Mouse (Mus musculus) liver (tissue): ENCODE measurements around the gene Vmn1r42.
"Not testable (repeated sequence)": the region's sequence is repeated elsewhere in the genome, so short reads cannot be mapped to it uniquely, and the experiment has no call there.

Experiments
- DNase-seq: peaks from one replicate; pipeline ENCODE4 v3.0.0-alpha.2; 2020; ENCODE audit warnings: mixed read lengths

The Vmn1r42 gene

DNA sequence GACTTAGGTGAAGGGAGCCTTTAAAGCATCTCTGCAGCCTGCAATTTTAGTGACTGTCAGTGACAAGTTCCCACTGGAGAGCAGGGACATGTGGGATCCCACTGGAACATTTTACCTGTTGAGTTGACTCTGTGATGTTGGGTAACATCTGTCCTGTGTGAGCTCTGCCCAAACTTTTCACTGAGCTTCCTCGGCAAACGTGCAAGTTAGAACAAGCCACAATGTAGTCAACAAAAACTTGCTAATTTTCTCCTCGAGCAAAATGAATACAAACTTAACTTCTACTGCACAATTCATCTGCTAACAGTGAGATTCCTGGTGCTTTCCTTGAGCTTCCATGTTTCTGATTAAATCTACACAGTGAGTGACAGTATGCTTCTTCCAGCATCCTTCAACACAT, at the start of gene Vmn1r42, which contains the start of gene Vmn1r43:
TSS of gene Vmn1r42 (minus strand) at position 101 of the 400 bp plus-strand sequence.
TSS of gene Vmn1r43 (minus strand) at position 101 of the 400 bp plus-strand sequence.
- DNase-seq, result not testable (repeated sequence)

DNA sequence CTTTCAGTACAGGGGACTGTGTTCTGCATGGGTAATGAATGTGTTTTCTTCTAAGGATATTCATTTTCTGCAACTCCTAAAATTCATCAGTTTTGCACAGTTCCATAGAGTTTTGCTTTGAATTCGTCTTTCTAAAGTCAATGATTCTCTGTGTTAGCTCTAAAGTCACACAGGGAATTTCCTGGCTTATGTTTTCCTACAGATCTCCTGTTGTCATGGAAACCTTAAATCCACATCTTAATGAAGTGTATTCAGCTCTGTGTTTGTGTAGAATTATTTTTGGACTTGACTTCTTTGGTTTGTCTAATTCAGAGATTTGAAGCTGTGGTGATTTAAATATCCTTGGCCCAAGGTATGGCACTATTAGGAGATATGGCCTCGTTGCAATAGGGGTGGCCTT, 7.6 kb upstream of the Vmn1r42 start:
- no peak for DNase-seq

DNA sequence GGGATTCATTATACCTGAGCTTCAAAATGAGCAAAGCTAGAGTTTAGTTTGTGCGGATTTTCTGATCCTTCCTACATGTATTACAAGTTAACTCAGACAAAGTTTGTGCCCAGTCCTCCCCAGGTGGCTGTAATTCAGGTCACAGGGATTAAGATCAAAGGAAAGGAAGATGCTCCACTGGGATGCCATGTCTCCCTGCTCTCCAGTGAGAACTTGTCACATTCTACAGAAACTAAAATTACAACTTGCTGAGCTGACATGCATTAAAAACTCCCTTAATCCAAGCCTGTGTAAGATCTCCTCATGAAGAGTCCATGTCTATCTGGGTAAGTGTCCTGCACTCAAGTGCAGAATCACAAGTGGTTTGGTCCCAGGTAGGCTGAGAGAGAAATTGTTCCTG, 7.1 kb upstream of the Vmn1r42 start, which contains the start of gene Vmn1r44:
TSS of gene Vmn1r44 (plus strand) at position 301 of the 400 bp plus-strand sequence.
- no peak for DNase-seq

DNA sequence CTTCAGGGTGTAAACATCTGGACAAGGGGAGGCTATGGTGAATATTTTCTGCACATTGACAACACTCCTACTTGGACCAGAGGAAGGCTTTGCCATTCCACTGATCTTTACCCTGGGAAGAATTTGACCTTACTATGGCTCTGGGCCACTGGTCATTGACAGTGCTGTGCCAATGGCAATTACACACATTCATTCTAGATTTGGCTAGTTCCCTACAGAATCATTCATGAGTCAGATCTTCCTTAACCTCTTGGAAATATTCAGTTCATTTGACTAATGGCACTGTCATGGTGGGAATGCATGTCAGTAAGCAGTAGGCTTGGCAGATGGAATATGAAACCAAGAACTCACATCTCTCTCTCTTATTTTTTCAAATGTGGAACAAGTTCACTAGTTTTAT, 4.7 kb upstream of the Vmn1r42 start:
- no peak for DNase-seq

DNA sequence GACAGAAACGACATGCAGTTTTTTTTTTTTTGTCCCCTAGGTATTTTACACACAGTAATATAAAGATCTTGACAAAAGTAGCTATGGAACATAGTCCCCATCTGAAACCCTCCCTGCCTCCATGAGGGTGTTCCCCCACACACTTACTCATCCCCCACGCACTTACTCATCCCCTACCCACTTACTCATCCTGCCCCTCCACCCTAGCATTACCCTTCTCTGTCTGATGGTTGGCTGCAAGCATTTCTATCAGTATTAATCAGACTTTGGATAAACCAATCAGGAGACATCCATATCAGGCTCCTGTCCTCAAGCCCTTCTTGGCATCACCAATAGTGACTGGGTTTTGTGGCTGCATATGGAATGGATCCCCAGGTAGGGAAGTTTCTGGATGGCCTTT, 750 bp upstream of the Vmn1r42 start:
- DNase-seq, result no peak

DNA sequence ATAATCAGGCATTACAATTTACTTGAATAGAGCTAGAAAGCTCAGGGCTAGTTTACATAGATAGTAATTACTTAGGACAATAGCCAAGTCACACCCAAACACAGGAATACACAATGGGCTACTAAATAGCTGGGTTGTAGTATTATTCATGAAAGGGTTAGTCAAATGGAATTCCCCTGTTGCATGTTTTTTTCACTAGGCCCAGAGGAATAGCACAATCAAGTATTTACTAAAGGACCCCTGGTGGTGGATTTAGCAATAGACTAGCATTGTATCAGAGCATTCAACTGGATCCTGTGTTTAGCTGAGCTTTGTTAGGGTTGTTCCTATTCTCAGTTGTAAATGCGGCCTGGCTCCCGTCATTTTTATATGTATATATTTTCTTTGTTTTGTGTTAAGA, 8.2 kb downstream of the Vmn1r42 start:
- DNase-seq, result no peak

DNA sequence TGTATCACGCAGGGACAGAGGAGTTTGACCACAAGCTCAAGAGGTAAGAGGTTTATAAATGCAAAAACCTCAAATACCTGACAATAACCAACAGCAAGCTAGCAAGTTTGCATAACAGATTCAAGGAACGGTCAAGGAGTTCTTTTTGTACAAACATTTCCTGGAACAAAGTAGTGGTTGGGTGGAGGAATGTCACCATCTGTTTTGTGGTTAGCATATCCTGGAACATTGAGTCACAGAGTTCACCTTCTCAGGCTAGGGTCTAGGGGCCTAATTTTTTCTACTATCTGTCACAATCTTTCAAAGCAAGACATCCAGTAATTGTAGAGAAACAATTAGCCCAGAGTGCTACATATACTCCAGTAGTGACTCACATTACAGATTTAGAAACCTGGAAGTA, 8.9 kb downstream of the Vmn1r42 start:
- no peak for DNase-seq

DNA sequence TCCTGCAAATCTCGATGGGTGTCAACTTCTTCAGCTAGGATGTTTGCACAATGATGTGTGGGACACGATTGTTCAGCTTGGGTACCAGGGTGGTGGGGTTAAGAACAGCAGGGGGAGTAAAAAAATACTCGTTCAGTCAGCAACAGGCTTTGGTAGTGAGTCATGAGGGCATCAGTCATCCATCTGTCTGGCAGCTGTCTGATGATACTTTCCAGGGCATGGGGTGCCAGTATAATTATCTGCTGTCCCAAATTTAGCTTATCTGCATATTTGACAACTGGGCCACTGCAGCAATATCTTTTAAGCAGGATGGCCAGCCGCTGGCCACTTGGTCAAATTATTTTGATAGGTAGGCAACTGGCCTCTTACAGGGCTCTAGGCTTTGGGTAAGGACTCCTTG, 12.4 kb downstream of the Vmn1r42 start:
- DNase-seq, result no peak

DNA sequence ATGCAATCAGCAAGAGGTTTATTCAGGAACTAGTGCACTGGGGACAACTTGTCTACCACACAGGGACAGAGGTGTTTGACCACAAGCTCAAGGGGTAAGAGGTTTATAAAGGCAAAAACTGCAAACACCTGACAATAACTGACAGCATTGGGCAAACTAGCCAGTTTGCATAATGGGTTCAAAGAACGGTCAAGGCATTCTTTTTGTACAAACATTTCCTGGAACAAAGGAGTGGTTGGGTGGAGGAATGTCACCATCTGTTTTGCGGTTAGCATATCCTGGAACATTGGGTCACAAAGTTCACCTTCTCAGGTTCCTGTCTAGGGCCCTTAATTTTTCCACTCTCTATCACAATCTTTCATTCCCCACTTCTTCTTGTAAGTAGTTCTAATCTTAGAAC, 16.4 kb downstream of the Vmn1r42 start:
- DNase-seq, result no peak

DNA sequence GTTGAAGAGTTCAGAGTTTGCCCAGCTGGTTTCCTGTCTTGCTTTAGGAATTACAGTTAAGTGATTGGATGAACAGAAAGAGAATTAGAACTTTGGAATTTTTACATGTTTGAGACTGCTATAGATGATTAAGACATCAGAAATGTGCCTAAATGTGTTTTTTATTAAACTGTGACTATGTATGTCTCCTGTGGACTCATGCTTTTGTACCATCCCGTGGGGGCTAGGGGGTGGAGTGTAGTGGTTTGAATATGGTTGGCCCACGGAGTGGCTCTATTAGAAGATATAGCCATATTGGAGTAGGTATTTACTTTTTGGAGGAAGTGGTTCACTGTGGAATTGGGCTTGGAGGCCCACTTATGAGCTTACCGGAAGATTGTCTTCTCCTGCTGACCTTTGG, 18.7 kb downstream of the Vmn1r42 start:
- no peak for DNase-seq
